Mouse (Mus musculus) bone marrow, adult 2 months (tissue): Measurements from ENCODE around the gene Creb5.

Experiments
- CTCF ChIP-seq: fragments of 200-500 bp; IDR thresholded peaks from 2 replicates; pipeline ENCODE4 v1.5.1; 2011; ENCODE audit warnings: low read length, control low read depth; ENCODE audit not compliant: control insufficient read depth, insufficient read depth
- POLR2A ChIP-seq: fragments of 200-500 bp; IDR thresholded peaks from 2 replicates; pipeline ENCODE4 v1.6.1; 2011; ENCODE audit warnings: low read depth, mild to moderate bottlenecking, control low read depth, low read length, borderline replicate concordance; ENCODE audit not compliant: control insufficient read depth

- TF ChIP-seq CTCF: no peak
- TF ChIP-seq POLR2A: no peak
Observed at GRCm38 (mm10) chr6:53371962-53372361, 84.9 kb downstream of the Creb5 start.
